Mouse (Mus musculus) neural tube, embryonic 11.5 days (tissue): ENCODE results near the gene Cdca5. TPM values are rescaled to one million over a fixed set of nuclear protein-coding genes. Genes with fewer than 3 reads are reported as not detected.
A peak's percentile ranks its signal among the peaks of the same experiment; 100 is the strongest.

Experiments
- ATAC-seq: fragments of 200-750 bp; cut with Nextera tagmentation; 2 replicates; pipeline ENCODE4 v1.8.0; 2017; ENCODE audit warnings: moderate number of reproducible peaks, mild to moderate bottlenecking, moderate TSS enrichment, moderate library complexity; ENCODE audit not compliant: insufficient read depth, low FRiP score, low TSS enrichment
- DNase-seq: peaks from one replicate; pipeline ENCODE4 v3.0.0-alpha.2; 2015; ENCODE audit warnings: low spot score
- H3K27ac ChIP-seq: fragments of 300-500 bp; sonication (generic); 2 replicates; pipeline ENCODE4 v1.5.1; 2014; ENCODE audit warnings: low read depth, mild to moderate bottlenecking, low read length
- H3K27me3 ChIP-seq: fragments of 300-500 bp; sonication (generic); 2 replicates; pipeline ENCODE4 v1.6.1; 2014; ENCODE audit warnings: mild to moderate bottlenecking, low read length, mixed read lengths; ENCODE audit not compliant: control insufficient read depth, insufficient read depth
- H3K36me3 ChIP-seq: fragments of 300-500 bp; sonication (generic); 2 replicates; pipeline ENCODE4 v1.6.1; 2014; ENCODE audit warnings: mild to moderate bottlenecking, low read length, moderate library complexity, mixed read lengths; ENCODE audit not compliant: control insufficient read depth, insufficient read depth
- H3K4me1 ChIP-seq: fragments of 300-500 bp; sonication (generic); 2 replicates; pipeline ENCODE4 v1.6.1; 2014; ENCODE audit warnings: low read length, mixed read lengths; ENCODE audit not compliant: control insufficient read depth, insufficient read depth
- H3K4me2 ChIP-seq: fragments of 300-500 bp; sonication (generic); 2 replicates; pipeline ENCODE4 v1.6.1; 2014; ENCODE audit warnings: low read depth, mild to moderate bottlenecking, moderate library complexity
- H3K4me3 ChIP-seq: fragments of 300-500 bp; sonication (generic); 2 replicates; pipeline ENCODE4 v1.5.1; 2014; ENCODE audit warnings: low read depth, low read length
- H3K9ac ChIP-seq: fragments of 300-500 bp; sonication (generic); 2 replicates; pipeline ENCODE4 v1.6.1; 2014; ENCODE audit warnings: mild to moderate bottlenecking, low read length
- H3K9me3 ChIP-seq: fragments of 300-500 bp; sonication (generic); 2 replicates; pipeline ENCODE4 v1.6.1; 2016; ENCODE audit warnings: low read length; ENCODE audit not compliant: control insufficient read depth
- WGBS: fragments of 180-500 bp; shearing (Covaris S2); extraction: QIAGEN DNeasy Blood & Tissue Kit; methylation state at CpG from one replicate; pipeline ENCODE4 v1.1.7; 2014; 5-methylcytosine and 5-hydroxymethylcytosine counted together
- polyA plus RNA-seq: library from polyadenylated mRNA; unstranded; fragments of >200 nt; fragmentation: Nextera tagmentation; extraction: Ambion mirVana; gene quantifications from 2 replicates; pipeline ENCODE4 v1.2.1, GENCODE M21; 2014

The Cdca5 gene
- polyA plus RNA-seq, 1 experiment from 2014 or later = 48.4 TPM

GRCm38 (mm10) chr19:6046294-6047153 lies 38.3 kb upstream of the Cdca5 start, which contains the start of gene Syvn1:
Syvn1 (plus strand) TSS chr19:6046576.
- Histone ChIP-seq H3K4me1 (peaks cover 10% of the 10 kb centered on the region), H3K4me3 (peak within 1 kb of the TSS; percentile 93), H3K9me3 (no peaks in the 10 kb centered on the region), H3K27me3 (no peaks in the 10 kb centered on the region), H3K36me3 (peaks cover 22% of the 10 kb centered on the region), H3K4me2 (peak within 1 kb of the TSS; percentile 92), H3K27ac (peak within 1 kb of the TSS; percentile 98), H3K9ac (peak within 1 kb of the TSS; percentile 93)
- DNase-seq (peak; percentile 92), ATAC-seq (peak; percentile 88)
- WGBS = under 1% methylated on average over 65 of the region's 65 CpGs

- 2% methylated on average over 44 of the region's 44 CpGs for whole genome bisulfite sequencing
- Histone ChIP-seq H3K4me3 (peak overlapping the region; percentile 93), H3K36me3 (peaks cover 24% of the 10 kb centered on the region), H3K4me1 (peaks cover 10% of the 10 kb centered on the region), H3K27me3 (no peaks in the 10 kb centered on the region), H3K9ac (peak overlapping the region; percentile 93), H3K27ac (peak overlapping the region; percentile 98), H3K4me2 (peak overlapping the region; percentile 92), H3K9me3 (no peaks in the 10 kb centered on the region)
- no peak for DNase-seq
- peak; percentile 16 for ATAC-seq
Measured at GRCm38 (mm10) chr19:6047154-6047898, 37.5 kb upstream of the Cdca5 start.

- WGBS = 87% methylated on average over 8 of the region's 8 CpGs
- H3K36me3 ChIP-seq = peaks cover 25% of the 10 kb centered on the region
- ATAC-seq = no peak
Measured at GRCm38 (mm10) chr19:6047899-6048166, 37.0 kb upstream of the Cdca5 start.

GRCm38 (mm10) chr19:6048681-6049410 lies 35.9 kb upstream of the Cdca5 start:
- DNase-seq (no peak), ATAC-seq (no peak)
- H3K36me3 ChIP-seq = peaks cover 27% of the 10 kb centered on the region
- no peak overlapping the region for H3K4me3 ChIP-seq
- no peak overlapping the region for H3K4me2 ChIP-seq
- no peak overlapping the region for H3K27ac ChIP-seq
- H3K4me1 ChIP-seq = peaks cover 10% of the 10 kb centered on the region
- H3K9me3 ChIP-seq = no peaks in the 10 kb centered on the region
- no peaks in the 10 kb centered on the region for H3K27me3 ChIP-seq
- WGBS = 92% methylated on average over 11 of the region's 11 CpGs
- H3K9ac ChIP-seq = no peak overlapping the region

More at GRCm38 (mm10) chr19:6047899-6048166, 37.0 kb upstream of the Cdca5 start:
- Histone ChIP-seq H3K4me2 (peak overlapping the region; percentile 92), H3K27me3 (no peaks in the 10 kb centered on the region), H3K9ac (peak overlapping the region; percentile 93), H3K27ac (no peak overlapping the region), H3K4me3 (peak overlapping the region; percentile 93), H3K9me3 (no peaks in the 10 kb centered on the region), H3K4me1 (peaks cover 10% of the 10 kb centered on the region)
- no peak for DNase-seq

- H3K4me3 ChIP-seq = no peak overlapping the region
- no peaks in the 10 kb centered on the region for H3K27me3 ChIP-seq
- H3K4me2 ChIP-seq = no peak overlapping the region
- DNase-seq = no peak
- WGBS = 92% methylated on average over 7 of the region's 7 CpGs
- no peak overlapping the region for H3K9ac ChIP-seq
- no peak for ATAC-seq
- no peak overlapping the region for H3K27ac ChIP-seq
- peaks cover 34% of the 10 kb centered on the region for H3K36me3 ChIP-seq
- H3K4me1 ChIP-seq = peaks cover 8% of the 10 kb centered on the region; the same call in 1 of the 2 replicates
- H3K9me3 ChIP-seq = no peaks in the 10 kb centered on the region
Measured at GRCm38 (mm10) chr19:6052516-6052915, 32.3 kb upstream of the Cdca5 start.

- H3K4me2 ChIP-seq = no peak overlapping the region
- ATAC-seq (no peak), DNase-seq (no peak)
- H3K27ac ChIP-seq = no peak overlapping the region
- WGBS = 92% methylated on average over 5 of the region's 5 CpGs
- H3K36me3 ChIP-seq = peaks cover 27% of the 10 kb centered on the region
- H3K27me3 ChIP-seq = no peaks in the 10 kb centered on the region
- H3K4me3 ChIP-seq = no peak overlapping the region
- H3K9me3 ChIP-seq = no peaks in the 10 kb centered on the region
- peaks cover 10% of the 10 kb centered on the region; the same call in 1 of the 2 replicates for H3K4me1 ChIP-seq
- no peak overlapping the region for H3K9ac ChIP-seq
Measured at GRCm38 (mm10) chr19:6054296-6054695, 30.5 kb upstream of the Cdca5 start.

- 68% methylated on average over 4 of the region's 4 CpGs for WGBS
- peaks cover 11% of the 10 kb centered on the region; the same call in 1 of the 2 replicates for H3K4me1 ChIP-seq
- DNase-seq (no peak), ATAC-seq (no peak)
- H3K36me3 ChIP-seq = peaks cover 12% of the 10 kb centered on the region
- no peaks in the 10 kb centered on the region for H3K27me3 ChIP-seq
- peak overlapping the region; percentile 45 for H3K4me2 ChIP-seq
- H3K27ac ChIP-seq = no peak overlapping the region
- peak overlapping the region; percentile 77 for H3K4me3 ChIP-seq
- H3K9me3 ChIP-seq = no peaks in the 10 kb centered on the region
- H3K9ac ChIP-seq = peak overlapping the region; percentile 69
Measured at GRCm38 (mm10) chr19:6056696-6057095, 28.1 kb upstream of the Cdca5 start.

GRCm38 (mm10) chr19:6057313-6058096 lies 27.3 kb upstream of the Cdca5 start, which contains the start of the genes Mrpl49 and Fau:
Mrpl49 (minus strand) TSS chr19:6057785.
Fau (plus strand) TSS chr19:6057844.
- WGBS = under 1% methylated on average over 57 of the region's 63 CpGs
- Histone ChIP-seq H3K27ac (peak within 1 kb of the TSS; percentile 45; the same call in 1 of the 2 replicates), H3K9ac (peak within 1 kb of the TSS; percentile 69), H3K4me3 (peak within 1 kb of the TSS; percentile 77), H3K4me1 (peaks cover 19% of the 10 kb centered on the region), H3K27me3 (no peaks in the 10 kb centered on the region), H3K9me3 (no peaks in the 10 kb centered on the region), H3K36me3 (peaks cover 12% of the 10 kb centered on the region), H3K4me2 (peak within 1 kb of the TSS; percentile 76)
- DNase-seq (peak; percentile 100), ATAC-seq (peak; percentile 85)
